Mouse (Mus musculus) testis, adult 2 months (tissue): ENCODE data around the gene Prmt3.

Experiments used
- CTCF ChIP-seq: fragments of 200-500 bp; IDR thresholded peaks from 2 replicates; pipeline ENCODE4 v1.5.1; 2012; ENCODE audit warnings: low read depth, mild to moderate bottlenecking, inconsistent platforms, low read length, moderate library complexity; ENCODE audit not compliant: control insufficient read depth, insufficient read depth, insufficient replicate concordance
- POLR2A ChIP-seq: fragments of 200-500 bp; IDR thresholded peaks from 2 replicates; pipeline ENCODE4 v1.6.1; 2012; ENCODE audit warnings: low read depth, mild to moderate bottlenecking, inconsistent platforms, low read length, moderate library complexity; ENCODE audit not compliant: control insufficient read depth

- TF ChIP-seq CTCF (no peak), POLR2A (no peak)
Measured at GRCm38 (mm10) chr7:49741474-49741873, 36.7 kb upstream of the Prmt3 start.
